Mouse (Mus musculus) liver, embryonic 14.5 days (tissue): ENCODE data around the gene Aqp9.

Experiments
- CTCF ChIP-seq: IDR thresholded peaks from 2 replicates; pipeline ENCODE4 v1.5.1; 2016; ENCODE audit warnings: antibody characterized with exemption, low read depth, control low read depth
- EP300 ChIP-seq: IDR thresholded peaks from 2 replicates; pipeline ENCODE4 v1.6.1; 2016; ENCODE audit warnings: antibody characterized with exemption, low read depth

GRCm38 (mm10) chr9:71175686-71176085 is 7.2 kb upstream of the Aqp9 start:
- TF ChIP-seq CTCF (no peak), EP300 (no peak)
